Mouse (Mus musculus) embryo, embryonic 9.5 days (tissue): ENCODE results near the gene Olfr143.

Experiments
- DNase-seq: peaks from one replicate; pipeline ENCODE4 v3.0.0-alpha.2; 2017; ENCODE audit errors: extremely low spot score

Olfr143 gene

GRCm38 (mm10) chr9:38252474-38252873 is at the start of gene Olfr143:
Olfr143 (plus strand) TSS chr9:38252774.
- DNase-seq: no peak

- DNase-seq: no peak
Measured at GRCm38 (mm10) chr9:38208065-38208464, 44.5 kb upstream of the Olfr143 start, which contains the start of gene Olfr893. Olfr893 (plus strand) TSS chr9:38208365.

GRCm38 (mm10) chr9:38217755-38218154 is 34.8 kb upstream of the Olfr143 start, which contains the start of gene Olfr894:
Olfr894 (plus strand) TSS chr9:38218055.
- DNase-seq: no peak

GRCm38 (mm10) chr9:38267551-38267950 is 15.0 kb downstream of the Olfr143 start, which contains the start of gene Olfr895:
Olfr895 (plus strand) TSS chr9:38267851.
- no peak for DNase-seq

GRCm38 (mm10) chr9:38290807-38291206 is 38.2 kb downstream of the Olfr143 start, which contains the start of gene Olfr896-ps1:
Olfr896-ps1 (plus strand) TSS chr9:38291107.
- no peak for DNase-seq
